Comparison of ENCODE assay signal across 9 mouse cellular contexts in the genomic region with DNA sequence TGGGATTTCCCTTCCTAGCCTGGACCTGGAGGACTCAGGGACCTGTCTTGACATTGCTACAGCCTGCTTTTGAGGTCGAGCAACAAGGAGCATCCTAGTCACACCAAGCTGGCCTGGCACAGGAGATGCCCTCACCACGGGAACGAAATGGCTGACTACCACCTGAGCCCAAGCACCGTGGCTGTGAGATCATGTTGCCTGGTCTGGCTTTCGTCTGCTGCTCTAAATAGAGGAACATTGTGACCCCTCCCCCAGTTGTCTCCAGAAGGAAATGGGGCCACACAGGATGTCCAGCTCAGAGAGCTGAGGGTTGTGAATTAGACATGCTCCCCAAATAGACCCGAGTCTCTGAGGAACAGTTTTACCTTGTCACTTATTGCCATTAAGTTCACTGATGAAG.
DNase-seq lines count a peak whose midpoint lies in the region; ATAC-seq lines count a peak whose summit lies in the region.
"Had no signal": no experiment of that assay in that cellular context is flagged by ENCODE, and none has a peak within 500 bp of the region (broad histone marks: within the 10 kb centered on the region; RNA-seq: fewer than 3 reads in every experiment).

No protein-coding gene starts in this region.

- no peak overlapping the region for H3K4me3 ChIP-seq in heart, embryonic 16.5 days (ENCODE audit: low read length)
- no peak overlapping the region for H3K4me3 ChIP-seq in neural tube, embryonic 15.5 days (replicated peaks)
- H3K4me3 ChIP-seq: erythroblast, embryonic 14.5 days had no signal

- H3K4me2 ChIP-seq in heart, embryonic 16.5 days (ENCODE audit: low read depth, low read length): no peak overlapping the region
- H3K4me2 ChIP-seq in neural tube, embryonic 15.5 days: no peak overlapping the region

- peaks cover 24% of the 10 kb centered on the region for H3K4me1 ChIP-seq in heart, embryonic 16.5 days (ENCODE audit: control insufficient read depth, insufficient read depth, low read length)
- H3K4me1 ChIP-seq in neural tube, embryonic 15.5 days: peaks cover 12% of the 10 kb centered on the region

- intact Hi-C loops in gastrocnemius, postnatal 14 days (cut with DNase I; ENCODE audit: low total_unique reads): loop anchor here (10.0 kb wide), 1 partner anchor 676 kb away; no protein-coding TSS in a partner anchor

- no peak for ATAC-seq in heart, embryonic 16.5 days (replicated peaks; ENCODE audit: extremely low read depth, insufficient read depth, low FRiP score)
- no peak for ATAC-seq in neural tube, embryonic 15.5 days (ENCODE audit: low FRiP score)

- H3K36me3 ChIP-seq in heart, embryonic 16.5 days (ENCODE audit: control insufficient read depth, insufficient read depth): no peaks in the 10 kb centered on the region
- H3K36me3 ChIP-seq in neural tube, embryonic 15.5 days: no peaks in the 10 kb centered on the region

- no peaks in the 10 kb centered on the region for H3K27me3 ChIP-seq in heart, embryonic 16.5 days (ENCODE audit: control insufficient read depth, insufficient read depth, low read length)
- H3K27me3 ChIP-seq in neural tube, embryonic 15.5 days (replicated peaks): no peaks in the 10 kb centered on the region

- no peaks in the 10 kb centered on the region for H3K9me3 ChIP-seq in heart, embryonic 16.5 days (replicated peaks; ENCODE audit: control insufficient read depth, low read length)
- no peaks in the 10 kb centered on the region for H3K9me3 ChIP-seq in neural tube, embryonic 15.5 days (replicated peaks)

- peak overlapping the region; percentile 97 for H3K27ac ChIP-seq in heart, embryonic 16.5 days (ENCODE audit: low read length)
- peak overlapping the region; percentile 76; the same call in 1 of the 2 replicates for H3K27ac ChIP-seq in neural tube, embryonic 15.5 days (replicated peaks)

- H3K9ac ChIP-seq in heart, embryonic 16.5 days (ENCODE audit: low read length): no peak overlapping the region
- H3K9ac ChIP-seq in neural tube, embryonic 15.5 days (replicated peaks): no peak overlapping the region

- peak; percentile 51 for DNase-seq in gastrocnemius, adult 18-20 months (ENCODE audit: low spot score)
- no peak for DNase-seq in gastrocnemius, postnatal 14 days
- peak; percentile 23 for DNase-seq in lung, postnatal 10 days
- no peak for DNase-seq in lung, postnatal 25 days (ENCODE audit: low spot score)
- no peak for DNase-seq in urinary bladder, postnatal 36 days (ENCODE audit: low spot score in 2 of 2)
- DNase-seq in layer of hippocampus, postnatal 10 days (ENCODE audit: low spot score in 2 of 2): no peak

- WGBS in heart, embryonic 16.5 days: 23% methylated on average over 6 of the region's 6 CpGs
- 61% methylated on average over 6 of the region's 6 CpGs for WGBS in neural tube, embryonic 15.5 days

Comparison
In these comparisons a context has a peak if more than half of its experiments do, and no peak if none do; other contexts are left out.
1. DNase-seq: peak in gastrocnemius, adult 18-20 months (single experiment) and lung, postnatal 10 days (single experiment); none in gastrocnemius, postnatal 14 days (single experiment), lung, postnatal 25 days (single experiment), urinary bladder, postnatal 36 days (0 of 2) and layer of hippocampus, postnatal 10 days (0 of 2).